Mouse (Mus musculus): ENCODE measurements around the gene Eipr1. TPM values are rescaled to one million over a fixed set of nuclear protein-coding genes. Genes with fewer than 3 reads are reported as not detected.

Eipr1 gene
- 24.1 TPM for polyA plus RNA-seq (2014; fragmentation: Illumina TruSeq; extraction: RNeasy Lipid Tissue Mini Kit (QIAGEN cat#74804); ENCODE audit: low read depth, low replicate concordance)

GRCm38 (mm10) chr12:28751508-28752263 lies at the start of gene Eipr1:
Gene Eipr1 (plus strand): TSS chr12:28751803.

DNA sequence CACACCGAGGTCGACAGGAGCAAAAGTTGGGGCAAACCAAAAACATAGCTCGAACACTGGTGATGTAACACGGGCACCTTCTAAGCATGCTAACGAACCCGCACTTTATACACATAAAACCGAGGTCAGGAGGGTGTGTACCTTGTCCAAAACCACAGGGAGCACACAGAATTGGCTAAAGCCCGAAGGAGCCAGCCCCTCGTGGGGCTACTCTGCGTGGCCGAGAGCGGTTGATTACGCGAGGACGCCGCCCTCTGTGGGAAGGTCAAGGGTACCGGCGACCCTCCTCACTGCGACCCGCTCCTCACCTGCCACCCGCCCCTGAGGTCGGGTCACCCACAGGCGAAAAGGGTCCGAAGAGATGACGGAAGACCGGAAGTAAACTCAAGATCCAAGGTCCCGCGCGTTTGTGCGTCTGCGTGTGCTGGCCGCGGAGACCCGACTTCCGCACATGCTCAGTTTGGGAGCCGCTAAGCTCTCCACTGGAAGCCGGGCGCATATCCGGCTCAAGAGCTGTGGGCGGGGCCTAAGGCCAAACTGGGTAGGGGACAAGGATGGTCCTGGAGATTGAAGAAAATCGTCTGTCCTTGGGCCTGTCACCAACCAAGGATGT lies 1.5 kb upstream of the Eipr1 start, which contains the start of gene Trappc12:
Gene Trappc12, minus strand, starts transcription at position 452 of the 613 bp plus-strand sequence.

Other genes starting within 250 kb of the Eipr1 start
- gene Dcdc2c, start 199.4 kb upstream of the Eipr1 start, polyA plus RNA-seq (2014; fragmentation: Illumina TruSeq; extraction: RNeasy Lipid Tissue Mini Kit (QIAGEN cat#74804); ENCODE audit: low read depth, low replicate concordance), result 0.40 TPM
- gene Allc, start 169.3 kb upstream of the Eipr1 start, polyA plus RNA-seq (2014; fragmentation: Illumina TruSeq; extraction: RNeasy Lipid Tissue Mini Kit (QIAGEN cat#74804); ENCODE audit: low read depth, low replicate concordance), result 10.2 TPM
- gene Colec11, start 128.4 kb upstream of the Eipr1 start, polyA plus RNA-seq (2014; fragmentation: Illumina TruSeq; extraction: RNeasy Lipid Tissue Mini Kit (QIAGEN cat#74804); ENCODE audit: low read depth, low replicate concordance), result 3.1 TPM
- gene Rps7, start 115.8 kb upstream of the Eipr1 start, polyA plus RNA-seq (2014; fragmentation: Illumina TruSeq; extraction: RNeasy Lipid Tissue Mini Kit (QIAGEN cat#74804); ENCODE audit: low read depth, low replicate concordance), result 951 TPM
- gene Rnaseh1, start 102.2 kb upstream of the Eipr1 start, polyA plus RNA-seq (2014; fragmentation: Illumina TruSeq; extraction: RNeasy Lipid Tissue Mini Kit (QIAGEN cat#74804); ENCODE audit: low read depth, low replicate concordance), result 18.3 TPM
- 91.8 TPM for gene Adi1, start 76.6 kb upstream of the Eipr1 start, polyA plus RNA-seq (2014; fragmentation: Illumina TruSeq; extraction: RNeasy Lipid Tissue Mini Kit (QIAGEN cat#74804); ENCODE audit: low read depth, low replicate concordance)
- gene Trappc12, start 1.3 kb upstream of the Eipr1 start, polyA plus RNA-seq (2014; fragmentation: Illumina TruSeq; extraction: RNeasy Lipid Tissue Mini Kit (QIAGEN cat#74804); ENCODE audit: low read depth, low replicate concordance), result 25.2 TPM